Mouse (Mus musculus): Measurements from ENCODE around the gene Utp18. TPM values are rescaled to one million over a fixed set of nuclear protein-coding genes. Genes with fewer than 3 reads are reported as not detected.

The Utp18 gene
- polyA plus RNA-seq, 1 experiment from 2014 or later: 10.4 TPM

- Histone ChIP-seq H3K27me3 (replicated peaks; ENCODE audit: insufficient read depth, low read length) (no peaks in the 10 kb centered on the region), H3K9ac (replicated peaks; ENCODE audit: low read depth) (no peak overlapping the region), H3K27ac (ENCODE audit: low read length) (no peak overlapping the region), H3K4me2 (replicated peaks; ENCODE audit: low read depth, low read length) (no peak overlapping the region), H3K4me3 (ENCODE audit: low read depth, low read length) (no peak overlapping the region), H3K36me3 (ENCODE audit: insufficient read depth, low read length) (no peaks in the 10 kb centered on the region), H3K9me3 (ENCODE audit: low read length) (no peaks in the 10 kb centered on the region), H3K4me1 (ENCODE audit: insufficient read depth, low read depth, low read length) (no peaks in the 10 kb centered on the region)
- no peak for DNase-seq (ENCODE audit: low spot score)
- 32% methylated on average over 15 of the region's 15 CpGs for WGBS
- TF ChIP-seq EP300 (IDR thresholded peaks at IDR 0.05) (no peak), CTCF (IDR thresholded peaks at IDR 0.05) (no peak)
- ATAC-seq: no peak
Observed at GRCm38 (mm10) chr11:93817966-93818738, 67.4 kb downstream of the Utp18 start.

DNA sequence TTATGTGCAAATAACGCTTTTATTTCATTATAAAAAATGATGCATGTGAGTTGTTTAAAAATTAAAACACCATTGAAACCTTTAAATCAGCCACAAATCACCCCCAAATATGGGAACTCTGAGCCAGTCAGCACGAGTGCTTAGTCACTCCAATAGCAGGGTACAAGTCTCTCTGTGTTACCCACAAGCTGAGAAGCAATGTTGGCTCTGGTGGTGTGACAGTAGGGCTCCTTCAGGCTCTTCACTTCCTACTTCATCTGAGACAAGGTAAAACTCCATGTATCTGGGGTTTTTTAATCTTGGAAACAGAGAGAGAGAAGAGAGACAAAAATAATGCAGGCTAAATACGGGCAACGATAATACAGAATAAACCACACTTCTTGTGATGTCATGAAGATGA, 72.6 kb downstream of the Utp18 start:
- H3K9ac ChIP-seq (replicated peaks; ENCODE audit: low read depth): no peak overlapping the region
- WGBS: 78% methylated on average over 4 of the region's 4 CpGs
- TF ChIP-seq EP300 (IDR thresholded peaks at IDR 0.05) (no peak), CTCF (IDR thresholded peaks at IDR 0.05) (no peak)
- ATAC-seq (no peak), DNase-seq (ENCODE audit: low spot score) (no peak)
- H3K4me1 ChIP-seq (ENCODE audit: insufficient read depth, low read depth, low read length): no peaks in the 10 kb centered on the region
- no peak overlapping the region for H3K27ac ChIP-seq (ENCODE audit: low read length)
- H3K36me3 ChIP-seq (ENCODE audit: insufficient read depth, low read length): no peaks in the 10 kb centered on the region
- H3K4me2 ChIP-seq (replicated peaks; ENCODE audit: low read depth, low read length): no peak overlapping the region
- H3K9me3 ChIP-seq (ENCODE audit: low read length): no peaks in the 10 kb centered on the region
- no peak overlapping the region for H3K4me3 ChIP-seq (ENCODE audit: low read depth, low read length)
- no peaks in the 10 kb centered on the region for H3K27me3 ChIP-seq (replicated peaks; ENCODE audit: insufficient read depth, low read length)

DNA sequence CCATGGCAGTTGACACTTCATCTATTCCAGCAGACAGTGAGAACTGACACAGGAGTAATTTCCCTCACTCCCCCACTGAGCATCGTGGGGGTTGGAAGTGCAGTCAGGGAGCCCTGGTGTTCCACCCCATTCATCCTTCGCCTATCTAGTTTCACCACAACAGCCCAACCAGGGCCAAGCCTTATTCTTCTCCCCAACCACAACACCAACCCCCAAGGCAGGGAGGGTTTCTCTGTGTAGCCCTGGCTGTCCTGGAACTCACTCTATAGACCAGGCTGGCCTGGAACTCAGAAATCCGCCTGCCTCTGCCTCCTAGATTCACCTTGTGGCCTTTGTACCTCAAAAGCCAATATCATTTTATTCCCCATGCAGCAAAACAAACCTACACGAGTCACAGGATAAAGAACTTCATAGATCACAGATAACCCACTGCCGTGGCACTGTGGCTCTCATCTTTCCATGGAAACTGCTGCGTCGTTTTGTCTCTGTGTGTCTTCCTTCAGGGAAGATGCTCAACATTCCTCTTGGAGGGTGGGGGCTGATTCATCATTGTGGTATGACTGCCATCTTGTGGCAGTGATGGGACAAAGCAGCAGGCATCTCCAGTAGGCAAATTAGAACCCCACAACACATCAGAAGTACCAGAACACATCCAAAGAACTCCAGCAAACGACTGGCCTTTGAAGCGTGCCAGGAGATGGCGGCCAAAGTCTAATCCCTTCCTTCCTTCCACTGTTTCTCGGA, 73.3 kb downstream of the Utp18 start:
- ATAC-seq: no peak
- WGBS: 30% methylated on average over 11 of the region's 11 CpGs
- Histone ChIP-seq H3K4me2 (replicated peaks; ENCODE audit: low read depth, low read length) (no peak overlapping the region), H3K27ac (ENCODE audit: low read length) (no peak overlapping the region), H3K4me1 (ENCODE audit: insufficient read depth, low read depth, low read length) (no peaks in the 10 kb centered on the region), H3K27me3 (replicated peaks; ENCODE audit: insufficient read depth, low read length) (no peaks in the 10 kb centered on the region), H3K36me3 (ENCODE audit: insufficient read depth, low read length) (no peaks in the 10 kb centered on the region), H3K9ac (replicated peaks; ENCODE audit: low read depth) (no peak overlapping the region), H3K4me3 (ENCODE audit: low read depth, low read length) (no peak overlapping the region), H3K9me3 (ENCODE audit: low read length) (no peaks in the 10 kb centered on the region)
- no peak for TF ChIP-seq EP300 (IDR thresholded peaks at IDR 0.05)
- peak; percentile 85 for TF ChIP-seq CTCF (IDR thresholded peaks at IDR 0.05)
- peak; percentile 39 for DNase-seq (ENCODE audit: low spot score)

Other genes starting within 250 kb of the Utp18 start
- gene Mbtd1, start 86 bp upstream of the Utp18 start, polyA plus RNA-seq (2015; fragmentation: Nextera tagmentation; extraction: Ambion mirVana): 11.1 and 12.4 TPM in 2 replicates
- 246 and 280 TPM in 2 replicates for gene Nme2, start 70.5 kb upstream of the Utp18 start, polyA plus RNA-seq (2015; fragmentation: Nextera tagmentation; extraction: Ambion mirVana)
- gene Gm20390, start 82.5 kb upstream of the Utp18 start, polyA plus RNA-seq (2015; fragmentation: Nextera tagmentation; extraction: Ambion mirVana): 91.0 and 120 TPM in 2 replicates
- gene Nme1, start 82.8 kb upstream of the Utp18 start, polyA plus RNA-seq (2015; fragmentation: Nextera tagmentation; extraction: Ambion mirVana): 35.2 and 42.4 TPM in 2 replicates
- 77.9 and 87.4 TPM in 2 replicates for gene Spag9, start 110.3 kb upstream of the Utp18 start, polyA plus RNA-seq (2015; fragmentation: Nextera tagmentation; extraction: Ambion mirVana)

Data from lung, postnatal 0 days (tissue).